Mouse (Mus musculus): ENCODE results near the gene Tha1. TPM values are rescaled to one million over a fixed set of nuclear protein-coding genes. Genes with fewer than 3 reads are reported as not detected.

The Tha1 gene
- polyA plus RNA-seq, 1 experiment from 2014 or later = 1.7 TPM

- Histone ChIP-seq H3K27me3 (replicated peaks) (peaks cover 51% of the 10 kb centered on the region), H3K9ac (no peak overlapping the region), H3K4me2 (no peak overlapping the region), H3K27ac (no peak overlapping the region), H3K9me3 (replicated peaks) (no peaks in the 10 kb centered on the region), H3K36me3 (no peaks in the 10 kb centered on the region), H3K4me1 (peaks cover 34% of the 10 kb centered on the region), H3K4me3 (no peak overlapping the region)
- ATAC-seq = no peak
- 35% methylated on average over 6 of the region's 6 CpGs for WGBS (ENCODE audit: insufficient replicate concordance)
Observed at GRCm38 (mm10) chr11:117892199-117892598, 18.9 kb upstream of the Tha1 start.

GRCm38 (mm10) chr11:117891581-117892175 is 18.4 kb upstream of the Tha1 start:
- Histone ChIP-seq H3K9ac (no peak overlapping the region), H3K36me3 (no peaks in the 10 kb centered on the region), H3K4me2 (no peak overlapping the region), H3K27ac (no peak overlapping the region), H3K9me3 (replicated peaks) (no peaks in the 10 kb centered on the region), H3K4me3 (no peak overlapping the region), H3K27me3 (replicated peaks) (peaks cover 51% of the 10 kb centered on the region), H3K4me1 (peaks cover 38% of the 10 kb centered on the region)
- 73% methylated on average over 19 of the region's 19 CpGs for WGBS (ENCODE audit: insufficient replicate concordance)
- no peak for ATAC-seq

- peak overlapping the region; percentile 42; the same call in 1 of the 2 replicates for H3K27ac ChIP-seq
- no peak overlapping the region for H3K4me3 ChIP-seq
- 43% methylated on average over 13 of the region's 13 CpGs for WGBS (ENCODE audit: insufficient replicate concordance)
Observed at GRCm38 (mm10) chr11:117890519-117891282, 17.4 kb upstream of the Tha1 start.

GRCm38 (mm10) chr11:117889887-117890340 is 16.6 kb upstream of the Tha1 start:
- Histone ChIP-seq H3K4me3 (no peak overlapping the region), H3K36me3 (no peaks in the 10 kb centered on the region), H3K9ac (no peak overlapping the region), H3K4me2 (peak overlapping the region; percentile 5; the same call in 1 of the 2 replicates), H3K27me3 (replicated peaks) (peaks cover 54% of the 10 kb centered on the region), H3K4me1 (peaks cover 48% of the 10 kb centered on the region), H3K9me3 (replicated peaks) (no peaks in the 10 kb centered on the region), H3K27ac (peak overlapping the region; percentile 42; the same call in 1 of the 2 replicates)
- 22% methylated on average over 11 of the region's 11 CpGs for WGBS (ENCODE audit: insufficient replicate concordance)
- ATAC-seq = no peak

More at GRCm38 (mm10) chr11:117890519-117891282, 17.4 kb upstream of the Tha1 start:
- peak overlapping the region; percentile 5; the same call in 1 of the 2 replicates for H3K4me2 ChIP-seq
- H3K36me3 ChIP-seq = no peaks in the 10 kb centered on the region
- peaks cover 51% of the 10 kb centered on the region for H3K27me3 ChIP-seq (replicated peaks)
- H3K9me3 ChIP-seq (replicated peaks) = no peaks in the 10 kb centered on the region
- ATAC-seq = no peak
- no peak overlapping the region for H3K9ac ChIP-seq
- peaks cover 47% of the 10 kb centered on the region for H3K4me1 ChIP-seq

GRCm38 (mm10) chr11:117888853-117889822 is 15.9 kb upstream of the Tha1 start:
- Histone ChIP-seq H3K4me3 (peak overlapping the region; percentile 12; the same call in 1 of the 2 replicates), H3K4me2 (peak overlapping the region; percentile 46), H3K9me3 (replicated peaks) (no peaks in the 10 kb centered on the region), H3K27me3 (replicated peaks) (peaks cover 61% of the 10 kb centered on the region), H3K36me3 (no peaks in the 10 kb centered on the region), H3K9ac (0 out of 2 replicates have a peak overlapping the region, but pooled peaks have one; percentile 14), H3K27ac (0 out of 2 replicates have a peak overlapping the region, but pooled peaks have one; percentile 42), H3K4me1 (peaks cover 48% of the 10 kb centered on the region)
- WGBS (ENCODE audit: insufficient replicate concordance) = 25% methylated on average over 33 of the region's 33 CpGs
- no peak for ATAC-seq

- peaks cover 48% of the 10 kb centered on the region for H3K4me1 ChIP-seq
- H3K4me2 ChIP-seq = peak overlapping the region; percentile 46
- H3K9ac ChIP-seq = no peak overlapping the region
- peaks cover 60% of the 10 kb centered on the region for H3K27me3 ChIP-seq (replicated peaks)
- H3K4me3 ChIP-seq = 0 out of 2 replicates have a peak overlapping the region, but pooled peaks have one; percentile 12
- no peaks in the 10 kb centered on the region for H3K9me3 ChIP-seq (replicated peaks)
- no peak overlapping the region for H3K27ac ChIP-seq
- no peak for ATAC-seq
- 39% methylated on average over 20 of the region's 20 CpGs for whole genome bisulfite sequencing (ENCODE audit: insufficient replicate concordance)
- H3K36me3 ChIP-seq = no peaks in the 10 kb centered on the region
Observed at GRCm38 (mm10) chr11:117888168-117888852, 15.0 kb upstream of the Tha1 start.

GRCm38 (mm10) chr11:117886000-117886399 is 12.7 kb upstream of the Tha1 start:
- 28% methylated on average over 5 of the region's 5 CpGs for WGBS (ENCODE audit: insufficient replicate concordance)
- Histone ChIP-seq H3K9me3 (replicated peaks) (no peaks in the 10 kb centered on the region), H3K4me2 (no peak overlapping the region), H3K4me1 (peaks cover 61% of the 10 kb centered on the region), H3K9ac (no peak overlapping the region), H3K36me3 (no peaks in the 10 kb centered on the region), H3K27ac (no peak overlapping the region), H3K27me3 (replicated peaks) (peaks cover 49% of the 10 kb centered on the region), H3K4me3 (no peak overlapping the region)
- no peak for ATAC-seq

- peak overlapping the region; percentile 58 for H3K27ac ChIP-seq
- H3K4me3 ChIP-seq = no peak overlapping the region
- H3K36me3 ChIP-seq = no peaks in the 10 kb centered on the region
- peaks cover 36% of the 10 kb centered on the region for H3K27me3 ChIP-seq (replicated peaks)
- ATAC-seq = no peak
- 48% methylated on average over 1 of the region's 1 CpGs for WGBS (ENCODE audit: insufficient replicate concordance)
- no peaks in the 10 kb centered on the region for H3K9me3 ChIP-seq (replicated peaks)
- no peak overlapping the region for H3K9ac ChIP-seq
- H3K4me2 ChIP-seq = no peak overlapping the region
- peaks cover 58% of the 10 kb centered on the region for H3K4me1 ChIP-seq
Observed at GRCm38 (mm10) chr11:117882208-117882607, 8.9 kb upstream of the Tha1 start.

- no peak overlapping the region for H3K9ac ChIP-seq
- H3K27me3 ChIP-seq (replicated peaks) = peaks cover 38% of the 10 kb centered on the region
- no peaks in the 10 kb centered on the region for H3K9me3 ChIP-seq (replicated peaks)
- WGBS (ENCODE audit: insufficient replicate concordance) = 6% methylated on average over 8 of the region's 8 CpGs
- no peaks in the 10 kb centered on the region for H3K36me3 ChIP-seq
- H3K27ac ChIP-seq = peak overlapping the region; percentile 58
- peaks cover 60% of the 10 kb centered on the region for H3K4me1 ChIP-seq
- H3K4me2 ChIP-seq = no peak overlapping the region
- H3K4me3 ChIP-seq = no peak overlapping the region
- ATAC-seq = no peak
Observed at GRCm38 (mm10) chr11:117881787-117882186, 8.5 kb upstream of the Tha1 start.

- H3K36me3 ChIP-seq = no peaks in the 10 kb centered on the region
- ATAC-seq = no peak
- H3K4me2 ChIP-seq = no peak overlapping the region
- peaks cover 38% of the 10 kb centered on the region for H3K27me3 ChIP-seq (replicated peaks)
- WGBS (ENCODE audit: insufficient replicate concordance) = 58% methylated on average over 6 of the region's 6 CpGs
- H3K4me3 ChIP-seq = no peak overlapping the region
- no peak overlapping the region for H3K9ac ChIP-seq
- H3K9me3 ChIP-seq (replicated peaks) = no peaks in the 10 kb centered on the region
- H3K4me1 ChIP-seq = peaks cover 55% of the 10 kb centered on the region
- H3K27ac ChIP-seq = peak overlapping the region; percentile 28; the same call in 1 of the 2 replicates
Observed at GRCm38 (mm10) chr11:117880977-117881358, 7.7 kb upstream of the Tha1 start.

Data from liver, embryonic 12.5 days (tissue).